Mouse (Mus musculus): Measurements from ENCODE around the gene Pgrmc1. TPM values are rescaled to one million over a fixed set of nuclear protein-coding genes. Genes with fewer than 3 reads are reported as not detected.
A peak's percentile ranks its signal among the peaks of the same experiment; 100 is the strongest.

Pgrmc1 gene
- polyA plus RNA-seq, 1 experiment from 2014 or later = 132 TPM

DNA sequence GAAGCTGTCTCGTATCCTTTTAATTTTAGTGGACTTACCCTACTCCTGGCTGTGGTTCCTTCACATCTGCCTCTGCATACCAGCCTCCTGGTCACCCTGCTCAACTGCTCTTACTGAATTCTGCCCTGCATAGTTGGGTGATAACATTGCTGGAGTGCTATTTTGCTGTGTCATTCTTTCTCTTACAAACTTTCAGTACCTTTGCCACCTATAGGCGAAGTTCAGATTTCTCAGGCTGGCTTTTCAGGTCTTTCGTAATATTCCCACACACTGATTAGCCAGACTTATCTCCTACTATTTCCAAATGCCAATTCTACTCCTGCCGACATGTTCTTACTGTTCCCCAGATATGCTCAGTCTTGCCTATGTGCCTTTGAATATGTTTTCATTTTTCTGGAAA, 6.0 kb downstream of the Pgrmc1 start:
- WGBS (ENCODE audit: insufficient replicate concordance) = 61% methylated on average over 4 of the region's 4 CpGs
- peak; percentile 34; the same call in 1 of the 2 replicates for ATAC-seq (ENCODE audit: insufficient read depth)
- Histone ChIP-seq H3K4me3 (replicated peaks) (no peak overlapping the region), H3K27ac (replicated peaks) (no peak overlapping the region), H3K9ac (no peak overlapping the region), H3K4me1 (replicated peaks) (no peaks in the 10 kb centered on the region; the same call in 1 of the 2 replicates), H3K4me2 (no peak overlapping the region), H3K9me3 (replicated peaks) (no peaks in the 10 kb centered on the region), H3K27me3 (no peaks in the 10 kb centered on the region), H3K36me3 (replicated peaks) (0 out of 2 replicates have a peak, but pooled peaks cover 8% of the 10 kb centered on the region)

DNA sequence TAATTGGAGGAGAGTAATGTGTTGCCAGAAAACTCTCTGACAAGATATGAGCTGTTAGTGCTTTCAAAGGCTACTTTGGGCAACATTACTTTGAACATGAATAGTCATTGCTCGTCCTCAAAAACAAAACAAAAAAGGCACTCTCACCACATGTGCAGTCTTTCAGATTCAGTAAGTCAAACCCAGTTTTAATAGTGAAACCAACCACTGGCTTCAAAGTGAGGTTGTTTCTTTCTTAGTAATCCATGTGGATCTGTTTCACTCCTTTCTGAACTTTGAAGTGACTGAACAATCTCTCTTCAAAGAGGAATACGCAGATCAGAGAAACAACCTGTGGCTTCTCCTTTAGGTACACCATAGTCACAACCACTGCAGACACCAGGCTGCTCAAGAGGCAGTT, 11.1 kb downstream of the Pgrmc1 start:
- no peak overlapping the region for H3K4me2 ChIP-seq
- H3K4me3 ChIP-seq (replicated peaks) = no peak overlapping the region
- H3K36me3 ChIP-seq (replicated peaks) = no peaks in the 10 kb centered on the region
- WGBS (ENCODE audit: insufficient replicate concordance) = 78% methylated on average over 2 of the region's 2 CpGs
- no peaks in the 10 kb centered on the region for H3K4me1 ChIP-seq (replicated peaks)
- no peak overlapping the region for H3K27ac ChIP-seq (replicated peaks)
- H3K27me3 ChIP-seq = no peaks in the 10 kb centered on the region
- no peaks in the 10 kb centered on the region for H3K9me3 ChIP-seq (replicated peaks)
- ATAC-seq (ENCODE audit: insufficient read depth) = no peak
- H3K9ac ChIP-seq = no peak overlapping the region

DNA sequence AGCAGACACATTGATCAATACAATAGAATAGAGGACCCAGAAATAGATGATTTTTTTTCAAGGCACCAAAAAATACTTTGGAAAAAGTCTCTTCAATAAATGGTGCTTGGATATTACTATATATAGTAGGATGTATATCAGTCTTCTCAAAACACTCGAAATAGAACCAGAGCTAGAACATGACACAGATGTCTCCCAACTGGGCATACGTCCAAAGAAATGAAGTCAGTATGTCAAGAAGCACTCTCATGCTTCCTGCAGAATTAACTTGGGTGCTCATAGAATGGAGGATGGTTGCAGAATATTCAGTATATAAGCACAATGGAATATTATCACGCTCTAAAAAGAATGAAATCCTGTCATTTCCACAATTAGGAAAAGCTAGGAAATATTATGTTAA, 30.1 kb downstream of the Pgrmc1 start:
- Histone ChIP-seq H3K4me1 (replicated peaks) (no peaks in the 10 kb centered on the region), H3K4me3 (replicated peaks) (no peak overlapping the region), H3K4me2 (no peak overlapping the region), H3K27ac (replicated peaks) (no peak overlapping the region), H3K27me3 (no peaks in the 10 kb centered on the region), H3K9me3 (replicated peaks) (no peaks in the 10 kb centered on the region), H3K36me3 (replicated peaks) (no peaks in the 10 kb centered on the region), H3K9ac (no peak overlapping the region)
- 51% methylated on average over 3 of the region's 3 CpGs for WGBS (ENCODE audit: insufficient replicate concordance)
- ATAC-seq (ENCODE audit: insufficient read depth) = no peak

DNA sequence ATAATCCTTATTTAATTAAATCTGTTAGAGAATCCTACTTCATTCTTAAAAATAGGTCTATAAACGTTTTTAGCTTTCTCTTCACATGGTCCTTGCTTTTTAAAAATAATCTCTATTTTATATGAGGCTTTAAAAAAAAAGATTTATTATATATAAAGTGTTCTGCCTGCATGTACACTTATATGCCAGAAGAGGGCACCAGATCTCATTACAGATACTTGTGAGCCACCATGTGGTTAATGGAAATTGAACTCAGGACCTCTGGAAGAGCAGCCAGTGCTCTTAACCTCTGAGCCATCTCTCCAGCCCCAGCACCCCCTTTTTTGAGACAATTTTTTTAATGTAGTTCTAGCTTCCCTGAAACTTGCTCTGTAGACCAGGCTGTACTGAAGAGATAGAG, 32.8 kb downstream of the Pgrmc1 start:
- Histone ChIP-seq H3K36me3 (replicated peaks) (no peaks in the 10 kb centered on the region), H3K4me2 (no peak overlapping the region), H3K9me3 (replicated peaks) (no peaks in the 10 kb centered on the region), H3K4me1 (replicated peaks) (no peaks in the 10 kb centered on the region), H3K27me3 (no peaks in the 10 kb centered on the region), H3K4me3 (replicated peaks) (no peak overlapping the region), H3K9ac (no peak overlapping the region), H3K27ac (replicated peaks) (no peak overlapping the region)
- no peak for ATAC-seq (ENCODE audit: insufficient read depth)
- WGBS (ENCODE audit: insufficient replicate concordance) = 0% methylated on average over 1 of the region's 1 CpGs

DNA sequence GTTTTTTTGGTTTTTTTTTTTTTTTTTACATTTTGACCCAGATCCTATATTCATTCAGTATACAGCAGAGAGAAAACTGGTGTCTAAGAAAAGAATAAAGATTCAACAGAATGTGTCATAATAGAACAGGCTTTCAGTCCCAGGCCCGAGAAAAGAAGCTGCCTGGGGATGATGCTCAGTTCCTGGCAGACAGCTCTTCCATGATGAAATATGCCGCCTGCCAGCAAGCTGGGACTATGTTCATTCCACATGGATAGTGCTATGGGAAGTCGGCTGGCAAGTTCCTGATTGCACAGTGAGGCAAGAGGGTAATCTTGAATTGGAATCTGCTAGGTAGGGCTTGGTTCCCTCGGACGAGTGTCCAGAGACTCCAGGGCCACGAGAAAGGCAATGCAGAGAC, 42.0 kb downstream of the Pgrmc1 start:
- no peak overlapping the region for H3K4me2 ChIP-seq
- no peaks in the 10 kb centered on the region for H3K36me3 ChIP-seq (replicated peaks)
- H3K9ac ChIP-seq = no peak overlapping the region
- H3K9me3 ChIP-seq (replicated peaks) = no peaks in the 10 kb centered on the region
- no peak overlapping the region for H3K27ac ChIP-seq (replicated peaks)
- no peak for ATAC-seq (ENCODE audit: insufficient read depth)
- H3K27me3 ChIP-seq = no peaks in the 10 kb centered on the region
- no peak overlapping the region for H3K4me3 ChIP-seq (replicated peaks)
- 0 out of 2 replicates have a peak, but pooled peaks cover 5% of the 10 kb centered on the region for H3K4me1 ChIP-seq (replicated peaks)
- WGBS (ENCODE audit: insufficient replicate concordance) = 56% methylated on average over 6 of the region's 6 CpGs

DNA sequence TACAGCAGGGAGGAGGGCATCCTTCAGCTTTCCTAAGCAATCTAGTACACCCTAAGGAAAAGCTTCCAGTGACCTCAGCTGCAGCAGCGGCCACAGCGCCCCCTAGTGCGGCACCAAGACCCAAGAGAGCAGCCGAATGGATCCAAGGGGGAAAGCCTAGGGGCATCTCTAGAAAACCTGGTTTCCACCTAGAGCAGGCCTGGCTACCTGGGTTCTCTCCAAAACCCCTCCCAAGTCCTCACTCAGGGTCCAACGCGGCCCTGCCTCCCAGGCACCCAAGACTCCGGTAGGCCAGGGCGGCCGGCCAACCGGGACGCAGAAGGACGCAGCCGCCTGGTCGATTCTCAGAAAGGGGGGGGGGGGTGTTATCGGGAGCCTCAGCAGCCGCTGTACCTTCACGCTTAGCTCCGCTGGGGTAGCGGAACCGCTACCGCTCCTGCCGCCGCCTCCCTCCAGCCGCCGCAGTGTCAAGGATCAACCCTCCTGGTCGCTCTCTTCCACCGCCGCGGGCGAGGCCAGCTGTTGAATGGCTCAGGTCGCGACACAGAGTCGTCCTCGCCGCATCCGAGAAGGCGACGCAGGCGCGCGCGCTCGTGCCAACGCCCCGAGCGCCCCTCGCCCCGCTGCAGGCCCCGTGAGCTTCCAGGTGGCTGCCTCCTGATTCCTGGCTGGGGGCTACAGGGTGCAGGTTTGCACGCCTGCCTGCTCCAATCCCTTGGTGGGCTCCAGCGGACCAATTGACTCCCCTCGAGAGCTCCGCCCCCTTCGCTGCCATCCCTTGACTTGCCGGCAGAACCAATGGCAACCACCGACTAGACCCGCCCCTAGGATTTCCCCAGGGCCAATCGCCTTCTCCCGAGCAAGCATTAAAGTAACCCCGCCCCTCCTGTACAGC, 46.9 kb downstream of the Pgrmc1 start, which contains the start of gene Akap17b:
Akap17b (minus strand) TSS at position 739 of the 895 bp plus-strand sequence.
- H3K4me3 ChIP-seq (replicated peaks) = peak within 1 kb of the TSS; percentile 67
- H3K36me3 ChIP-seq (replicated peaks) = no peaks in the 10 kb centered on the region
- H3K9ac ChIP-seq = peak within 1 kb of the TSS; percentile 39
- H3K4me1 ChIP-seq (replicated peaks) = 0 out of 2 replicates have a peak, but pooled peaks cover 5% of the 10 kb centered on the region
- 21% methylated on average over 53 of the region's 60 CpGs for WGBS (ENCODE audit: insufficient replicate concordance)
- H3K27me3 ChIP-seq = no peaks in the 10 kb centered on the region
- ATAC-seq (ENCODE audit: insufficient read depth) = peak; percentile 91
- H3K27ac ChIP-seq (replicated peaks) = no peak within 1 kb of the TSS
- no peaks in the 10 kb centered on the region for H3K9me3 ChIP-seq (replicated peaks)
- H3K4me2 ChIP-seq = peak within 1 kb of the TSS; percentile 76

Other genes starting within 250 kb of the Pgrmc1 start
- gene Gm6268, start 196.9 kb upstream of the Pgrmc1 start, polyA plus RNA-seq (2015; fragmentation: Nextera tagmentation; extraction: Ambion mirVana) = not detected in 2 replicates
- gene Gm14569, start 106.4 kb upstream of the Pgrmc1 start, polyA plus RNA-seq (2015; fragmentation: Nextera tagmentation; extraction: Ambion mirVana) = not detected in 2 replicates
- gene Akap17b, start 47.2 kb downstream of the Pgrmc1 start, polyA plus RNA-seq (2015; fragmentation: Nextera tagmentation; extraction: Ambion mirVana) = 0.48 and 0.59 TPM in 2 replicates
- 1.0 and 1.1 TPM in 2 replicates for gene Slc25a43, start 145.5 kb downstream of the Pgrmc1 start, polyA plus RNA-seq (2015; fragmentation: Nextera tagmentation; extraction: Ambion mirVana)
- 409 and 433 TPM in 2 replicates for gene Slc25a5, start 197.4 kb downstream of the Pgrmc1 start, polyA plus RNA-seq (2015; fragmentation: Nextera tagmentation; extraction: Ambion mirVana)

Measured in liver, embryonic 15.5 days (tissue).